Comparison of ENCODE assay signal across 8 mouse cellular contexts in genomic region chr8:50292158-50292557, GRCm38 (mm10).
A peak's percentile ranks its signal among the peaks of the same experiment; 100 is the strongest.
DNase-seq lines count a peak whose midpoint lies in the region; ATAC-seq and TF ChIP-seq lines count a peak whose summit lies in the region.
"Had no signal": no experiment of that assay in that cellular context is flagged by ENCODE, and none has a peak within 500 bp of the region (broad histone marks: within the 10 kb centered on the region; RNA-seq: fewer than 3 reads in every experiment).

No protein-coding gene starts in this region.

- H3K36me3 ChIP-seq in liver, adult 2 months (ENCODE audit: control insufficient read depth, insufficient read depth, low read length) = no peaks in the 10 kb centered on the region
- no peaks in the 10 kb centered on the region for H3K36me3 ChIP-seq in liver, embryonic 12.5 days
- H3K36me3 ChIP-seq in liver, postnatal 0 days (replicated peaks; ENCODE audit: insufficient read depth, low read length) = no peaks in the 10 kb centered on the region
- H3K36me3 ChIP-seq: midbrain, embryonic 12.5 days had no signal

- no peak overlapping the region for H3K9ac ChIP-seq in liver, adult 2 months (ENCODE audit: low read depth, low read length)
- H3K9ac ChIP-seq in liver, embryonic 12.5 days = no peak overlapping the region
- H3K9ac ChIP-seq in liver, postnatal 0 days (replicated peaks) = no peak overlapping the region
- H3K9ac ChIP-seq: midbrain, embryonic 12.5 days had no signal

- no peak for TF ChIP-seq EP300 in liver, postnatal 0 days (IDR thresholded peaks at IDR 0.05; ENCODE audit: low read depth)

- no peak overlapping the region for H3K4me3 ChIP-seq in liver, adult 2 months (ENCODE audit: insufficient read depth, low read depth, low read length)
- no peak overlapping the region for H3K4me3 ChIP-seq in liver, embryonic 12.5 days
- no peak overlapping the region for H3K4me3 ChIP-seq in liver, postnatal 0 days (ENCODE audit: low read depth, low read length)
- H3K4me3 ChIP-seq: midbrain, embryonic 12.5 days had no signal

- H3K27me3 ChIP-seq in liver, adult 2 months (ENCODE audit: control insufficient read depth, insufficient read depth, low read length) = no peaks in the 10 kb centered on the region
- no peaks in the 10 kb centered on the region for H3K27me3 ChIP-seq in liver, embryonic 12.5 days (replicated peaks)
- H3K27me3 ChIP-seq in liver, postnatal 0 days (ENCODE audit: insufficient read depth, low read length) = no peaks in the 10 kb centered on the region
- H3K27me3 ChIP-seq: midbrain, embryonic 12.5 days had no signal

- 34% methylated on average over 7 of the region's 7 CpGs for WGBS in liver, adult 2 months
- 32% methylated on average over 7 of the region's 7 CpGs for WGBS in liver, embryonic 12.5 days (ENCODE audit: insufficient replicate concordance)
- 36% methylated on average over 7 of the region's 7 CpGs for WGBS in liver, postnatal 0 days (ENCODE audit: insufficient replicate concordance)

- H3K79me2 ChIP-seq in liver, adult 2 months (ENCODE audit: control insufficient read depth, insufficient read depth, low read length) = no peaks in the 10 kb centered on the region

- DNase-seq in liver, adult 2 months (ENCODE audit: extremely low read depth, low read depth, low spot score) = peak; percentile 5
- peak; percentile 57 for DNase-seq in ZHBTc4 (ENCODE audit: low read depth, low spot score)
- DNase-seq in cerebellum, postnatal 10 days = peak; percentile 87 to 91
- peak; percentile 33 for DNase-seq in induced T-regulatory cell, adult 2 months (ENCODE audit: low read depth)
- peak; percentile 44 for DNase-seq in liver, postnatal 0 days
- peak; percentile 89 for DNase-seq in right cerebral cortex, postnatal 4 days

- no peaks in the 10 kb centered on the region for H3K4me1 ChIP-seq in liver, adult 2 months (ENCODE audit: control insufficient read depth, insufficient read depth, low read length)
- no peaks in the 10 kb centered on the region for H3K4me1 ChIP-seq in liver, embryonic 12.5 days
- no peaks in the 10 kb centered on the region for H3K4me1 ChIP-seq in liver, postnatal 0 days (ENCODE audit: insufficient read depth)
- H3K4me1 ChIP-seq: midbrain, embryonic 12.5 days had no signal

- no peak overlapping the region for H3K27ac ChIP-seq in liver, adult 2 months (replicated peaks; ENCODE audit: insufficient read depth, low read depth, low read length)
- H3K27ac ChIP-seq in liver, embryonic 12.5 days = no peak overlapping the region
- H3K27ac ChIP-seq in liver, postnatal 0 days (ENCODE audit: low read depth) = no peak overlapping the region
- H3K27ac ChIP-seq: midbrain, embryonic 12.5 days had no signal

- 0 out of 2 replicates have a peak, but pooled peaks have one; percentile 17 for TF ChIP-seq CTCF in liver, adult 2 months (IDR thresholded peaks at IDR 0.05; ENCODE audit: low read depth, low read length)
- TF ChIP-seq CTCF in liver, postnatal 0 days (IDR thresholded peaks at IDR 0.05; ENCODE audit: low read depth) = peak; percentile 70

- no peak for ATAC-seq in liver, embryonic 12.5 days
- no peak for ATAC-seq in liver, postnatal 0 days

- no peaks in the 10 kb centered on the region for H3K9me3 ChIP-seq in liver, embryonic 12.5 days (replicated peaks)
- H3K9me3 ChIP-seq in liver, postnatal 0 days (ENCODE audit: low read length) = no peaks in the 10 kb centered on the region
- H3K9me3 ChIP-seq: midbrain, embryonic 12.5 days had no signal

- H3K4me2 ChIP-seq in liver, embryonic 12.5 days = no peak overlapping the region
- H3K4me2 ChIP-seq in liver, postnatal 0 days (ENCODE audit: low read depth, low read length) = no peak overlapping the region
- H3K4me2 ChIP-seq: midbrain, embryonic 12.5 days had no signal

- no peak for TF ChIP-seq POLR2A in liver, adult 2 months (IDR thresholded peaks at IDR 0.05; ENCODE audit: extremely low read depth, insufficient read depth, low read length)

Comparison
In these comparisons a context has a peak if more than half of its experiments do, and no peak if none do; other contexts are left out.
1. DNase-seq: peak in every context shown above with its lines; median percentile 89 in cerebellum, postnatal 10 days; 89 in right cerebral cortex, postnatal 4 days; 57 in ZHBTc4; 44 in liver, postnatal 0 days; 33 in induced T-regulatory cell, adult 2 months; 5 in liver, adult 2 months.